Mouse (Mus musculus) retina, embryonic 14.5 days (tissue): Measurements from ENCODE around the gene Nxpe3.
"Not testable (repeated sequence)": the region's sequence is repeated elsewhere in the genome, so short reads cannot be mapped to it uniquely, and the experiment has no call there.

Source experiments
- DNase-seq: peaks from one replicate; pipeline ENCODE4 v3.0.0-alpha.2; 2015; ENCODE audit warnings: low spot score

Gene Nxpe3

GRCm38 (mm10) chr16:55890346-55891136 lies 4.5 kb downstream of the Nxpe3 start:
- DNase-seq, result no peak

- DNase-seq, result no peak
Observed at GRCm38 (mm10) chr16:55889451-55889850, 5.6 kb downstream of the Nxpe3 start.

GRCm38 (mm10) chr16:55888584-55888960 lies 6.5 kb downstream of the Nxpe3 start:
- DNase-seq, result no peak

GRCm38 (mm10) chr16:55887814-55888583 lies 7.1 kb downstream of the Nxpe3 start:
- DNase-seq, result peak; percentile 56

GRCm38 (mm10) chr16:55884246-55884645 lies 10.8 kb downstream of the Nxpe3 start:
- no peak for DNase-seq

- DNase-seq, result no peak
Observed at GRCm38 (mm10) chr16:55876025-55876424, 19.1 kb downstream of the Nxpe3 start.

- DNase-seq, result no peak
Observed at GRCm38 (mm10) chr16:55863832-55864231, 31.3 kb downstream of the Nxpe3 start.

- peak; percentile 85 for DNase-seq
Observed at GRCm38 (mm10) chr16:55863149-55863815, 31.8 kb downstream of the Nxpe3 start.

- DNase-seq, result no peak
Observed at GRCm38 (mm10) chr16:55861104-55861503, 34.0 kb downstream of the Nxpe3 start.

- DNase-seq, result not testable (repeated sequence)
Observed at GRCm38 (mm10) chr16:55859421-55859820, 35.7 kb downstream of the Nxpe3 start.

- DNase-seq, result peak; percentile 77
Observed at GRCm38 (mm10) chr16:55858465-55858864, 36.6 kb downstream of the Nxpe3 start.

- peak; percentile 95 for DNase-seq
Observed at GRCm38 (mm10) chr16:55852943-55853727, 42.0 kb downstream of the Nxpe3 start.

- no peak for DNase-seq
Observed at GRCm38 (mm10) chr16:55852515-55852914, 42.6 kb downstream of the Nxpe3 start.

- no peak for DNase-seq
Observed at GRCm38 (mm10) chr16:55850485-55850884, 44.6 kb downstream of the Nxpe3 start.

GRCm38 (mm10) chr16:55847679-55848078 lies 47.4 kb downstream of the Nxpe3 start:
- DNase-seq, result peak; percentile 27

- DNase-seq, result no peak
Observed at GRCm38 (mm10) chr16:55844847-55845246, 50.2 kb downstream of the Nxpe3 start.

- DNase-seq, result no peak
Observed at GRCm38 (mm10) chr16:55843919-55844318, 51.2 kb downstream of the Nxpe3 start.

GRCm38 (mm10) chr16:55843134-55843533 lies 52.0 kb downstream of the Nxpe3 start:
- no peak for DNase-seq

GRCm38 (mm10) chr16:55841506-55841905 lies 53.6 kb downstream of the Nxpe3 start:
- DNase-seq, result no peak

- peak; percentile 86 for DNase-seq
Observed at GRCm38 (mm10) chr16:55838510-55839474, 56.3 kb downstream of the Nxpe3 start, which contains the start of gene Nfkbiz. Nfkbiz (minus strand) TSS chr16:55838899.

GRCm38 (mm10) chr16:55838129-55838509 lies 57.0 kb downstream of the Nxpe3 start:
- DNase-seq, result no peak
